Mouse (Mus musculus): ENCODE measurements around the gene Fndc7. TPM values are rescaled to one million over a fixed set of nuclear protein-coding genes. Genes with fewer than 3 reads are reported as not detected.
A peak's percentile ranks its signal among the peaks of the same experiment; 100 is the strongest.

Gene Fndc7
- polyA plus RNA-seq, 1 experiment from 2014 or later: 0.05 TPM

DNA sequence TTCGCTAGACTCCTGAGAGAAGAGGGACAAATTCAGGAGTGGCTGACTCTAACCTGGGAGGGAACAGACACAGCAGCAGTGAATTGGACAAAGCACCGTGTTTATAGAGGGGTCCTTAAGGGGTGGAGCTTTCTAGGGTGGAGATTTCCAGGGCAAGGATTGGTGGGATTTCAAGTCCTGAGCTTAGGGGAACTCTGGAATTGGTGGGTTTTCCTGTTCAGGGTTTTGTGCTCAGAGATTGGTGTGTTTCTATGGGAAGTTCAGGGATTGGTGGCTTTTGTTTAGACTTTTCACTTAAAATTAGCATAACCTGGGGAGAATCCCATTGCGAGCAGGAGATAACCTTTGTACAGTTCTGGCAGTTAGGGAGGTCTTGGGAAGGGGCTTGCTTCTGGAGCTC lies 28.2 kb upstream of the Fndc7 start:
- Histone ChIP-seq H3K36me3 (ENCODE audit: control insufficient read depth, insufficient read depth, low read length) (no peaks in the 10 kb centered on the region), H3K4me3 (ENCODE audit: low read length) (no peak overlapping the region), H3K9me3 (ENCODE audit: control insufficient read depth, low read length) (no peaks in the 10 kb centered on the region), H3K4me1 (ENCODE audit: control insufficient read depth, insufficient read depth, low read depth, low read length) (no peaks in the 10 kb centered on the region), H3K27me3 (replicated peaks; ENCODE audit: control insufficient read depth, insufficient read depth, low read length) (no peaks in the 10 kb centered on the region), H3K27ac (ENCODE audit: low read depth, low read length) (no peak overlapping the region), H3K9ac (ENCODE audit: low read depth, low read length) (no peak overlapping the region), H3K4me2 (ENCODE audit: low read length) (no peak overlapping the region)
- WGBS: 61% methylated on average over 3 of the region's 3 CpGs
- ATAC-seq: no peak

DNA sequence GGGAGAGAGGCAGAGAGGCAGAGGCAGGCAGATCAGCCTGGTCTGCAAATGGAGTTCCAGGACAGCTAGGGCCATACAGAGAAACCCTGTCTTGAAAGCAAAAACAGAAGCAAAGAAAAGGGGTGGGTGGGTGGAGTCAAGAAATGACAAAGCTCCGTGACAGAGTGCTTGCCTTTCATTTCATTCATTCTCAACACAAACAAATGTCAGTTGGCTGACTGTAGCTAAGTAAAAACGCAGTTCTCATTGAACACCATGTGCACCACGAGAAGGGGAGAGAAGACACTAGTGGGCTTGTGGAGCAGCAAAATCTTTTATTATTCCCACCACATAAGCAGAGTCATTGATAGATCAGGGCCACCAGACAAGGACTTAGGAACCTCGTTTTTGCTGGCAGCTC lies 27.0 kb upstream of the Fndc7 start:
- Histone ChIP-seq H3K9me3 (ENCODE audit: control insufficient read depth, low read length) (no peaks in the 10 kb centered on the region), H3K4me2 (ENCODE audit: low read length) (no peak overlapping the region), H3K27ac (ENCODE audit: low read depth, low read length) (no peak overlapping the region), H3K4me3 (ENCODE audit: low read length) (no peak overlapping the region), H3K27me3 (replicated peaks; ENCODE audit: control insufficient read depth, insufficient read depth, low read length) (no peaks in the 10 kb centered on the region), H3K9ac (ENCODE audit: low read depth, low read length) (no peak overlapping the region), H3K4me1 (ENCODE audit: control insufficient read depth, insufficient read depth, low read depth, low read length) (peaks cover 3% of the 10 kb centered on the region), H3K36me3 (ENCODE audit: control insufficient read depth, insufficient read depth, low read length) (no peaks in the 10 kb centered on the region)
- WGBS: 28% methylated on average over 4 of the region's 4 CpGs
- ATAC-seq: no peak

DNA sequence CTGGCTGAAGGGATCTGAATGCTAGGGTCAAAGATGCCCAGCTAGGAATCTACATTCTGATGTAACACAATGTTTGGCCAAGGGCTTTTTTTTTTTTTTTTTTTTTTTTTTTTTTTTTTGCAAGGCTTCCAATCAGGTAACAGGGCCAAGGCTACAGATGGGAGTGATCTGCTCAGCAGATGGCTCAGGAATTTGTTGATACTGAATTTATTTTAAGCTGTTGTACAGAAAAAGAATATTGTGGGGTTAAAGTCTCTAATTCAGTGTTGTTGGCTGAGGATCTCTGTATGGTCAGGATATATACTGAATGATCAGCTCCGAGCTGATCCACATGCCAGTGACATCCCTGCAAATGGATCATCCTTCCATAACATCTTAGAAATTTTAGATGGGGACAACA lies 26.2 kb upstream of the Fndc7 start:
- no peak for ATAC-seq
- Histone ChIP-seq H3K36me3 (ENCODE audit: control insufficient read depth, insufficient read depth, low read length) (no peaks in the 10 kb centered on the region), H3K9ac (ENCODE audit: low read depth, low read length) (no peak overlapping the region), H3K9me3 (ENCODE audit: control insufficient read depth, low read length) (no peaks in the 10 kb centered on the region), H3K27me3 (replicated peaks; ENCODE audit: control insufficient read depth, insufficient read depth, low read length) (no peaks in the 10 kb centered on the region), H3K4me1 (ENCODE audit: control insufficient read depth, insufficient read depth, low read depth, low read length) (peaks cover 3% of the 10 kb centered on the region), H3K4me3 (ENCODE audit: low read length) (no peak overlapping the region), H3K4me2 (ENCODE audit: low read length) (no peak overlapping the region), H3K27ac (ENCODE audit: low read depth, low read length) (no peak overlapping the region)
- WGBS: 93% methylated on average over 1 of the region's 1 CpGs

DNA sequence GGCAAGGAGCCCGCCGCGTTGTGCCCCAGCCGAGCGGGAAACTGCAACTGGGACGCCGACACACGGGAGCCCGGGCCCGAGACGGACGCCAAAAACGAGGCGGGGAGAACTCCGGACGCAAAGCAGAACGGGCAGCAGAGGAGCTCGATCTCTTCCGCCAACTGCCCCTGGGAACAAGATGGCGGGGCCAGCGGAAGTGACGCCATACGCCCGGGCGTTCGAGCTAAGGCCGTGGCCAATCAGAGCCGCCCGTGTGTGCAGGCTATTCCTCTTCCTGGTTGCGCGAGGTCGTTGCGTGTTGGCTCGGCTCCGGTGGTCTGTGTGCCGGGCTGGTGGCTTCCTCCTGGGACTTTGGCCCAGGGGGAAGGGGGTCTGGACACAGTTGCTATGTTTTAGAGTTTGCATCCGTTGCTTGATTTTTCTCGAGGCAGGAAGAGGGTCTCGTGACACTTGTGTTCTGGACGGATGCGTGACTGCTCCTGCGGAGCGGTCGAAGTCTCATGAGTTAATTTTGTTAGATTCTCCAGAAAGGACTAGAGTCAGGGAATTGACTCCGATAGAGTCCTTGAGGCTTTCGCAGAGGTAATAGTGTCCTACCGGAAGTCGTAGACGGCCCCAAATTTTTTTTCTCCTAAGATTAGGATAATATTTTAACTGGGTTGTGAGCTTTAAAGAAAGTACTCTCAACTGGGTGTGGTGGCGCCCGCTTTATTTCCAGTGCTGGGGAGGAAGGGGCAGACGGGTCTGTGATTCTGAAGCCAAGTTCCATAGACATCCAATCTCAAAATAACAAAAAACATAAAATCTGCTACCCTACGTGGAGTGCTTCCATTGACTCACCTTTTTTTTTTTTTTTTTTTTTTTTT lies 22.0 kb upstream of the Fndc7 start, which contains the start of gene Prpf38b:
Prpf38b (minus strand) TSS at position 180 of the 866 bp plus-strand sequence.
- peak; percentile 99 for ATAC-seq
- Histone ChIP-seq H3K4me1 (ENCODE audit: control insufficient read depth, insufficient read depth, low read depth, low read length) (peaks cover 19% of the 10 kb centered on the region), H3K27me3 (replicated peaks; ENCODE audit: control insufficient read depth, insufficient read depth, low read length) (no peaks in the 10 kb centered on the region), H3K9me3 (ENCODE audit: control insufficient read depth, low read length) (no peaks in the 10 kb centered on the region), H3K4me2 (ENCODE audit: low read length) (peak within 1 kb of the TSS; percentile 84), H3K4me3 (ENCODE audit: low read length) (peak within 1 kb of the TSS; percentile 98), H3K36me3 (ENCODE audit: control insufficient read depth, insufficient read depth, low read length) (no peaks in the 10 kb centered on the region), H3K27ac (ENCODE audit: low read depth, low read length) (peak within 1 kb of the TSS; percentile 95), H3K9ac (ENCODE audit: low read depth, low read length) (peak within 1 kb of the TSS; percentile 92)
- 1% methylated on average over 51 of the region's 53 CpGs for WGBS

DNA sequence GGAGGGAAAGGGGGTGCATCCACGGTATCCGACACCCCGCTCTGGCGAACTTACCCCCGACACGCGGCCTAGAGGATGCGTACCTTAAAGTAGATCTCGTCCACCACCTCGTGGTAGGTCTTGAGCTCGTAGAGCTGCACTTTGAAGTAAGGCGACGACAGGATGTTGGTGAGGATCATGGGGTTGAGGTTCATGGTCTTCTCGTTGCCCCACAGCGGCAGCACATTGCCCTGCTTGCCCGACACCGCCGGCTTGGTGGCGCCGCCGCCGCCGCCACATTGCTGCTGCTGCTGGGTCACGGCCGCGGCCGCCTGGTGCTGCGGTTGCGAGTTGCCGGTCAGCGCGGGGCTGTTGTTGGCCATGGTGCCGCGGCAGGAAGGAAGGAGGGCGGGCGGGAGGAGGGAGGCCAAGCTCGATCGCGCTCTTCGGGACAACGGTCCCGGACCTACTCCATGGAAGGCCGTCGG lies 21.3 kb upstream of the Fndc7 start:
- H3K9ac ChIP-seq (ENCODE audit: low read depth, low read length): peak overlapping the region; percentile 92
- ATAC-seq: peak; percentile 92
- peak overlapping the region; percentile 84 for H3K4me2 ChIP-seq (ENCODE audit: low read length)

DNA sequence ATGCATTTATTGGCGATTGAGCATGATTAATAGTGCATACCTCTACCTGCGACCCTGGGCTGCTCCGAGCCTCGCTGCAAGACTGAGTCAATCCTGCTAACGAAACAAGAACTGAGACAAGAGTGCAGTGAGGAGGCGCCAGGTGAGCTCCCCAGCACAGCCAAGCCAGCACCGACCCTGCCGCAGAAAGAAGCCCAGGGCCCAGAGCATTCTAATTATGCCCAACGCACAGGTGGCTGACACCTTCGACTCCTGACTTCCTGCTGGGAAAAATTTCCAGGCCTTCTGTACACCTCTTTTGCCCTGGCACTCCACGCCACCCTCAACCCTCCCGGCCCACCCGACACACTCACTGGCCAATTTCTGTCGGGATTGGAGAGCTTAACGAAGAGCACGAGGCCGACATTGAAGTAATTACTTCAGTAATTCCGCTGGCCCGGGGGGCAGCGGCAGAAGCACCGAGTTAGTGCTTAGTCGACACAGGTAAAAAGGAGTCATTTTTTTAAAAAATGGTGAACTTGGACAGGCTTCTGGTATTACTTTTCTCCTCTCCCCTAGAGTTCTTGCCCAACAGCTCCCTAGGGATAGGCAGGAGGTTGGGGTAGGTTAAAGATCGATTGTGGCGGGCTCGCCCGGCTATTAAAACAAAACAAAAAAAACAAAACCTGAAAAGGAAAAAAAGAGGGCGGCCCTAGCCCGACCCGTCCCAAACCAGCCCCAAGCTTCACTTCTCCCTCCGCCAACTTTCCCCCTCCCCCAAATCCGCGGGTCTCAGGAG lies 20.7 kb upstream of the Fndc7 start:
- WGBS: under 1% methylated on average over 30 of the region's 32 CpGs
- Histone ChIP-seq H3K36me3 (ENCODE audit: control insufficient read depth, insufficient read depth, low read length) (peaks cover 4% of the 10 kb centered on the region), H3K27me3 (replicated peaks; ENCODE audit: control insufficient read depth, insufficient read depth, low read length) (no peaks in the 10 kb centered on the region), H3K9ac (ENCODE audit: low read depth, low read length) (peak overlapping the region; percentile 92), H3K4me1 (ENCODE audit: control insufficient read depth, insufficient read depth, low read depth, low read length) (peaks cover 19% of the 10 kb centered on the region), H3K4me2 (ENCODE audit: low read length) (peak overlapping the region; percentile 84), H3K27ac (ENCODE audit: low read depth, low read length) (peak overlapping the region; percentile 95), H3K4me3 (ENCODE audit: low read length) (peak overlapping the region; percentile 98), H3K9me3 (ENCODE audit: control insufficient read depth, low read length) (no peaks in the 10 kb centered on the region)
- no peak for ATAC-seq

More for the DNA sequence above, 21.3 kb upstream of the Fndc7 start:
- Histone ChIP-seq H3K36me3 (ENCODE audit: control insufficient read depth, insufficient read depth, low read length) (no peaks in the 10 kb centered on the region; the same call in 1 of the 2 replicates), H3K4me3 (ENCODE audit: low read length) (peak overlapping the region; percentile 98), H3K4me1 (ENCODE audit: control insufficient read depth, insufficient read depth, low read depth, low read length) (peaks cover 19% of the 10 kb centered on the region), H3K27me3 (replicated peaks; ENCODE audit: control insufficient read depth, insufficient read depth, low read length) (no peaks in the 10 kb centered on the region), H3K9me3 (ENCODE audit: control insufficient read depth, low read length) (no peaks in the 10 kb centered on the region), H3K27ac (ENCODE audit: low read depth, low read length) (peak overlapping the region; percentile 95)
- WGBS: 0% methylated on average over 42 of the region's 44 CpGs

DNA sequence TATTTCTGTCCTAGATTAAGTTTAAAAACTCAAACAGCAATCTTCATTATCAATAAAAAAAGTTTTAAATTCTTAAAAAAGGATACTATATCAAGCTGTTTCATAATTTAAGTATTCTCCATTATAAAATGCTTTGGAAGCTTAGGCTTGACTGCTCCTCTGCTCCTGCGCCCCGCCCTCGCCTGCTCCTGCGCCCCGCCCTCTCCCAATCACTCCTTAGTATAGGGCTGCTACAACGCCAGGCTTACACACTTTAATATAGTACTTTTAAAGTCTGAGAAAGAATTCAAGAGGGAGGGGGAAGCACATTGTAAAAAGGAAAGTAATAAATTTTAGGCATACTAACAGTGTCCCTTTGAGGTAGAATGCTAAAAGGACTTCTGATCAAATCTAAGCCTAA lies 13.1 kb upstream of the Fndc7 start:
- Histone ChIP-seq H3K9me3 (ENCODE audit: control insufficient read depth, low read length) (no peaks in the 10 kb centered on the region), H3K4me3 (ENCODE audit: low read length) (no peak overlapping the region), H3K27ac (ENCODE audit: low read depth, low read length) (no peak overlapping the region), H3K4me1 (ENCODE audit: control insufficient read depth, insufficient read depth, low read depth, low read length) (no peaks in the 10 kb centered on the region), H3K27me3 (replicated peaks; ENCODE audit: control insufficient read depth, insufficient read depth, low read length) (no peaks in the 10 kb centered on the region), H3K9ac (ENCODE audit: low read depth, low read length) (no peak overlapping the region), H3K36me3 (ENCODE audit: control insufficient read depth, insufficient read depth, low read length) (peaks cover 24% of the 10 kb centered on the region), H3K4me2 (ENCODE audit: low read length) (no peak overlapping the region)
- whole genome bisulfite sequencing: 94% methylated on average over 6 of the region's 6 CpGs
- no peak for ATAC-seq

DNA sequence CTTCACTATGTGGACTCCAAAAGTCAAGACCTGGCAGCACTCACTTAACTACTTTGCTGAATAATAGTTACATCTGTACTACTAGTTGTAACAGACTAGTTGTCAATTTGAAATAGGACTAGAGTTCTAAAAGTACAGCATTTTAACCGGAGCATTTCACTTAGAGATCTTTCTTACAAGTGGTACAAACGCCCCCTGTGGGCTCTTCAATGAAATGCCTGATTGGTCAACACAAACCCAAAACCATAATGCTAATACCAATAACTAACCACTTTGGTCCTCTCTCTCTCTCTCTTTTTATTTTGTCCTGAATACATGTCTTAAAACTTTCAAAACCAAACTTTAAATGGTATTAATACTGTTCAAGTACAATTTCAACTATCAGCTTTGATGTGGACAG lies 12.2 kb upstream of the Fndc7 start:
- 52% methylated on average over 2 of the region's 2 CpGs for WGBS

DNA sequence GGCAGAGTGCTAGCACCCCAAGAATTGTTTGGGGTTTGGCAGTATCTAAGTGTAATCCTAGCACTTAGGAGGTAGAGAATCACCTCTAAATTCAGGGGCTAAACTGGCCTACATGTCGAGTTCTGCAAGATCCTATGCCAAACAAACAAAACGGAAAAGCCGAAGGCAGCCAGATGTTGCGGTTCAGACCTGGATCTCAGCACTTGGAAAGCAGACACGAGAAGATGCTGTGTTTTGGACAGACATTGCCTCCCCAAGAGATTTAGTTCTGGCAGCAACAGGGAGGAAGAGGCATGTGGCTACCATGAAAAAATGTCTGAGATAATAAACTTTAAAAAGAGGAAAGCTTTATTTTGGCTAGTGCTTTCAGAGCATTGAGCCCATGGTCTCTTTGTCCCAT lies 10.9 kb upstream of the Fndc7 start:
- no peak for ATAC-seq
- no peaks in the 10 kb centered on the region for H3K4me1 ChIP-seq (ENCODE audit: control insufficient read depth, insufficient read depth, low read depth, low read length)
- no peaks in the 10 kb centered on the region for H3K9me3 ChIP-seq (ENCODE audit: control insufficient read depth, low read length)
- peaks cover 21% of the 10 kb centered on the region for H3K36me3 ChIP-seq (ENCODE audit: control insufficient read depth, insufficient read depth, low read length)
- no peak overlapping the region for H3K9ac ChIP-seq (ENCODE audit: low read depth, low read length)
- 73% methylated on average over 5 of the region's 5 CpGs for WGBS
- no peak overlapping the region for H3K27ac ChIP-seq (ENCODE audit: low read depth, low read length)
- no peaks in the 10 kb centered on the region for H3K27me3 ChIP-seq (replicated peaks; ENCODE audit: control insufficient read depth, insufficient read depth, low read length)
- no peak overlapping the region for H3K4me3 ChIP-seq (ENCODE audit: low read length)
- no peak overlapping the region for H3K4me2 ChIP-seq (ENCODE audit: low read length)

More for the DNA sequence above, 12.2 kb upstream of the Fndc7 start:
- Histone ChIP-seq H3K27ac (ENCODE audit: low read depth, low read length) (no peak overlapping the region), H3K27me3 (replicated peaks; ENCODE audit: control insufficient read depth, insufficient read depth, low read length) (no peaks in the 10 kb centered on the region), H3K4me1 (ENCODE audit: control insufficient read depth, insufficient read depth, low read depth, low read length) (no peaks in the 10 kb centered on the region), H3K9me3 (ENCODE audit: control insufficient read depth, low read length) (no peaks in the 10 kb centered on the region), H3K4me3 (ENCODE audit: low read length) (no peak overlapping the region), H3K9ac (ENCODE audit: low read depth, low read length) (no peak overlapping the region), H3K36me3 (ENCODE audit: control insufficient read depth, insufficient read depth, low read length) (peaks cover 24% of the 10 kb centered on the region), H3K4me2 (ENCODE audit: low read length) (no peak overlapping the region)
- no peak for ATAC-seq

Measured in hindbrain, embryonic 16.5 days (tissue).